Mouse (Mus musculus) liver, embryonic 15.5 days (tissue): ENCODE measurements around the gene Padi1. TPM values are rescaled to one million over a fixed set of nuclear protein-coding genes. Genes with fewer than 3 reads are reported as not detected.

Experiments used
- ATAC-seq: fragments of 200-750 bp; cut with Nextera tagmentation; 2 replicates; pipeline ENCODE4 v1.8.0; 2017; ENCODE audit warnings: moderate number of reproducible peaks, mild to moderate bottlenecking, moderate library complexity; ENCODE audit not compliant: insufficient read depth
- H3K27ac ChIP-seq: fragments of 300-500 bp; sonication (generic); replicated peaks from 2 replicates; pipeline ENCODE4 v1.5.1; 2015; ENCODE audit warnings: mild to moderate bottlenecking, inconsistent platforms
- H3K27me3 ChIP-seq: fragments of 300-500 bp; sonication (generic); 2 replicates; pipeline ENCODE4 v1.6.1; 2015; ENCODE audit warnings: mild to moderate bottlenecking, inconsistent platforms
- H3K36me3 ChIP-seq: fragments of 300-500 bp; sonication (generic); replicated peaks from 2 replicates; pipeline ENCODE4 v1.6.1; 2015; ENCODE audit warnings: moderate library complexity, mild to moderate bottlenecking, inconsistent platforms
- H3K4me1 ChIP-seq: fragments of 300-500 bp; sonication (generic); replicated peaks from 2 replicates; pipeline ENCODE4 v1.6.1; 2015; ENCODE audit warnings: inconsistent platforms
- H3K4me2 ChIP-seq: fragments of 300-500 bp; sonication (generic); 2 replicates; pipeline ENCODE4 v1.6.1; 2015; ENCODE audit warnings: moderate library complexity, mild to moderate bottlenecking, inconsistent platforms
- H3K4me3 ChIP-seq: fragments of 300-500 bp; sonication (generic); replicated peaks from 2 replicates; pipeline ENCODE4 v1.5.1; 2015; ENCODE audit warnings: mild to moderate bottlenecking, inconsistent platforms
- H3K9ac ChIP-seq: fragments of 300-500 bp; sonication (generic); 2 replicates; pipeline ENCODE4 v1.6.1; 2015; ENCODE audit warnings: moderate library complexity, mild to moderate bottlenecking, inconsistent platforms
- H3K9me3 ChIP-seq: fragments of 300-500 bp; sonication (generic); replicated peaks from 2 replicates; pipeline ENCODE4 v1.6.1; 2016; ENCODE audit warnings: inconsistent platforms
- WGBS: fragments of 180-500 bp; shearing (Covaris S2); methylation state at CpG from one replicate; pipeline ENCODE4 v1.1.7; 2015; ENCODE audit warnings: mixed read lengths; ENCODE audit not compliant: insufficient replicate concordance; 5-methylcytosine and 5-hydroxymethylcytosine counted together
- polyA plus RNA-seq: library from polyadenylated mRNA; unstranded; fragments of >200 nt; fragmentation: Nextera tagmentation; extraction: Ambion mirVana; gene quantifications from 2 replicates; pipeline ENCODE4 v1.2.1, GENCODE M21; 2015

The Padi1 gene
- polyA plus RNA-seq, 1 experiment from 2014 or later = 0.02 TPM

- WGBS = 75% methylated on average over 9 of the region's 9 CpGs
- Histone ChIP-seq H3K9ac (no peak overlapping the region), H3K9me3 (peaks cover 8% of the 10 kb centered on the region; the same call in 1 of the 2 replicates), H3K27ac (no peak overlapping the region), H3K27me3 (peaks cover 47% of the 10 kb centered on the region), H3K36me3 (no peaks in the 10 kb centered on the region), H3K4me1 (peaks cover 3% of the 10 kb centered on the region; the same call in 1 of the 2 replicates), H3K4me3 (no peak overlapping the region), H3K4me2 (no peak overlapping the region)
- no peak for ATAC-seq
Measured at GRCm38 (mm10) chr4:140878655-140879054, 33.1 kb upstream of the Padi1 start.

- peaks cover 13% of the 10 kb centered on the region for H3K4me1 ChIP-seq
- H3K4me2 ChIP-seq = no peak overlapping the region
- 52% methylated on average over 9 of the region's 9 CpGs for WGBS
- ATAC-seq = no peak
- no peaks in the 10 kb centered on the region for H3K36me3 ChIP-seq
- H3K4me3 ChIP-seq = no peak overlapping the region
- peaks cover 43% of the 10 kb centered on the region for H3K27me3 ChIP-seq
- no peak overlapping the region for H3K27ac ChIP-seq
- H3K9ac ChIP-seq = no peak overlapping the region
- H3K9me3 ChIP-seq = peaks cover 6% of the 10 kb centered on the region; the same call in 1 of the 2 replicates
Measured at GRCm38 (mm10) chr4:140877441-140877840, 31.9 kb upstream of the Padi1 start.

GRCm38 (mm10) chr4:140876681-140877080, 31.1 kb upstream of the Padi1 start:
- no peaks in the 10 kb centered on the region for H3K36me3 ChIP-seq
- ATAC-seq = no peak

GRCm38 (mm10) chr4:140876161-140876560, 30.6 kb upstream of the Padi1 start:
- H3K4me3 ChIP-seq = no peak overlapping the region
- WGBS = 72% methylated on average over 8 of the region's 8 CpGs
- H3K36me3 ChIP-seq = no peaks in the 10 kb centered on the region
- H3K27ac ChIP-seq = no peak overlapping the region
- no peak overlapping the region for H3K9ac ChIP-seq
- H3K4me1 ChIP-seq = peaks cover 26% of the 10 kb centered on the region
- no peaks in the 10 kb centered on the region for H3K9me3 ChIP-seq
- no peak for ATAC-seq
- no peak overlapping the region for H3K4me2 ChIP-seq
- peaks cover 42% of the 10 kb centered on the region for H3K27me3 ChIP-seq

More at GRCm38 (mm10) chr4:140876681-140877080, 31.1 kb upstream of the Padi1 start:
- peaks cover 21% of the 10 kb centered on the region for H3K4me1 ChIP-seq
- no peak overlapping the region for H3K9ac ChIP-seq
- no peaks in the 10 kb centered on the region for H3K9me3 ChIP-seq
- 49% methylated on average over 6 of the region's 6 CpGs for WGBS
- no peak overlapping the region for H3K4me2 ChIP-seq
- peaks cover 45% of the 10 kb centered on the region for H3K27me3 ChIP-seq
- H3K27ac ChIP-seq = no peak overlapping the region
- H3K4me3 ChIP-seq = no peak overlapping the region

- Histone ChIP-seq H3K27ac (0 out of 2 replicates have a peak overlapping the region, but pooled peaks have one; percentile 10), H3K4me1 (peaks cover 45% of the 10 kb centered on the region), H3K36me3 (no peaks in the 10 kb centered on the region), H3K4me3 (no peak overlapping the region), H3K4me2 (no peak overlapping the region), H3K9ac (no peak overlapping the region), H3K9me3 (no peaks in the 10 kb centered on the region), H3K27me3 (peaks cover 52% of the 10 kb centered on the region)
- no peak for ATAC-seq
- WGBS = 67% methylated on average over 11 of the region's 11 CpGs
Measured at GRCm38 (mm10) chr4:140873011-140873410, 27.4 kb upstream of the Padi1 start.

- H3K4me3 ChIP-seq = no peak overlapping the region
- peaks cover 50% of the 10 kb centered on the region for H3K27me3 ChIP-seq
- H3K9me3 ChIP-seq = no peaks in the 10 kb centered on the region
- WGBS = 74% methylated on average over 5 of the region's 5 CpGs
- no peaks in the 10 kb centered on the region for H3K36me3 ChIP-seq
- no peak overlapping the region for H3K4me2 ChIP-seq
- H3K4me1 ChIP-seq = peaks cover 45% of the 10 kb centered on the region
- no peak overlapping the region for H3K9ac ChIP-seq
- H3K27ac ChIP-seq = no peak overlapping the region
- ATAC-seq = no peak
Measured at GRCm38 (mm10) chr4:140872686-140872992, 27.1 kb upstream of the Padi1 start.

GRCm38 (mm10) chr4:140871851-140872685, 26.5 kb upstream of the Padi1 start:
- H3K9me3 ChIP-seq = no peaks in the 10 kb centered on the region
- H3K9ac ChIP-seq = no peak overlapping the region
- 0 out of 2 replicates have a peak overlapping the region, but pooled peaks have one; percentile 3 for H3K27ac ChIP-seq
- H3K4me1 ChIP-seq = peaks cover 50% of the 10 kb centered on the region
- no peaks in the 10 kb centered on the region for H3K36me3 ChIP-seq
- no peak overlapping the region for H3K4me3 ChIP-seq
- 0 out of 2 replicates have a peak, but pooled peaks have one; percentile 12 for ATAC-seq
- 54% methylated on average over 8 of the region's 8 CpGs for WGBS
- peaks cover 49% of the 10 kb centered on the region for H3K27me3 ChIP-seq
- no peak overlapping the region for H3K4me2 ChIP-seq

- Histone ChIP-seq H3K4me2 (no peak overlapping the region), H3K9me3 (no peaks in the 10 kb centered on the region), H3K9ac (no peak overlapping the region), H3K27ac (no peak overlapping the region), H3K27me3 (peaks cover 48% of the 10 kb centered on the region), H3K4me3 (no peak overlapping the region), H3K4me1 (peaks cover 57% of the 10 kb centered on the region), H3K36me3 (no peaks in the 10 kb centered on the region)
- ATAC-seq = no peak
- WGBS = 56% methylated on average over 3 of the region's 3 CpGs
Measured at GRCm38 (mm10) chr4:140871376-140871775, 25.8 kb upstream of the Padi1 start.

- Histone ChIP-seq H3K4me1 (peaks cover 58% of the 10 kb centered on the region), H3K4me2 (no peak overlapping the region), H3K36me3 (no peaks in the 10 kb centered on the region), H3K27me3 (peaks cover 49% of the 10 kb centered on the region), H3K27ac (no peak overlapping the region), H3K4me3 (no peak overlapping the region), H3K9ac (no peak overlapping the region), H3K9me3 (no peaks in the 10 kb centered on the region)
- no peak for ATAC-seq
- 74% methylated on average over 7 of the region's 7 CpGs for WGBS
Measured at GRCm38 (mm10) chr4:140870876-140871275, 25.3 kb upstream of the Padi1 start.

- H3K27ac ChIP-seq = no peak overlapping the region
- H3K27me3 ChIP-seq = peaks cover 50% of the 10 kb centered on the region
- WGBS = 81% methylated on average over 8 of the region's 8 CpGs
- H3K4me3 ChIP-seq = no peak overlapping the region
- no peak for ATAC-seq
- no peaks in the 10 kb centered on the region for H3K9me3 ChIP-seq
- no peak overlapping the region for H3K4me2 ChIP-seq
- peaks cover 58% of the 10 kb centered on the region for H3K4me1 ChIP-seq
- H3K36me3 ChIP-seq = no peaks in the 10 kb centered on the region
- H3K9ac ChIP-seq = no peak overlapping the region
Measured at GRCm38 (mm10) chr4:140869945-140870344, 24.4 kb upstream of the Padi1 start.

GRCm38 (mm10) chr4:140868484-140869190, 23.1 kb upstream of the Padi1 start:
- no peak overlapping the region for H3K9ac ChIP-seq
- 4% methylated on average over 14 of the region's 14 CpGs for WGBS
- H3K4me1 ChIP-seq = peaks cover 61% of the 10 kb centered on the region
- H3K36me3 ChIP-seq = no peaks in the 10 kb centered on the region
- no peak overlapping the region for H3K27ac ChIP-seq
- no peaks in the 10 kb centered on the region for H3K9me3 ChIP-seq
- H3K4me3 ChIP-seq = no peak overlapping the region
- peaks cover 50% of the 10 kb centered on the region for H3K27me3 ChIP-seq
- H3K4me2 ChIP-seq = peak overlapping the region; percentile 6; the same call in 1 of the 2 replicates
- no peak for ATAC-seq
